Mouse (Mus musculus) regulatory T cell (primary cell): ENCODE results near the gene Atp6v0a1.

Source experiments
- in situ Hi-C: fragments of 300-600 bp; cut with MboI, MseI; formaldehyde crosslinking; loops from one replicate; pipeline ENCODE4 v1.15.1; 2025; ENCODE audit warnings: high pct_unique_total_duplicates

Gene Atp6v0a1

GRCm38 (mm10) chr11:101009046-101009887 is at the start of gene Atp6v0a1:
TSS of gene Atp6v0a1 (plus strand) at chr11:101009452.
- in situ Hi-C loops: no loop called here

GRCm38 (mm10) chr11:100959464-100959810 is 49.8 kb upstream of the Atp6v0a1 start:
- in situ Hi-C loops: loop anchor here (5.0 kb wide), 1 partner anchor 77 kb away; no protein-coding TSS in a partner anchor

DNA sequence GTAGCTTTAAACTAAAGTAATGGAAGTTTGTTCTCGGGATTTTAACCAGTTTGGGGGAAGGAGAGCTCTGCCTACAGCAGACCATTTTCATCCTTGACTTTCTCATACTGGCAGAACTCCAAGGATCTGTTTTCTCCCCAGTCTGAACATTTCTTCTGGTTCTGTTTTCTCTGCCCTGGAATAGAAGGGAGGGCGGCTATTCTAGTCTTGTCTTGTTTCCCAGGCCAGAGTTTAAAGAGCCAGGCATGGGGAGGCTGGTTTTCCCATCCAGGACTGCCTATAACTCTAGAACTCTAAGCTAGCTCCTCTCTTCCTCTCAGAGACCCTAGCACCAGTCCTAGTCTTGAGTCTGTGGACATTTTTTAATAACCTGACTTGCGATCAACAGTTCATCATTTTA is 49.4 kb upstream of the Atp6v0a1 start:
- in situ Hi-C loops: loop anchor here (5.0 kb wide), 1 partner anchor 78 kb away; no protein-coding TSS in a partner anchor

DNA sequence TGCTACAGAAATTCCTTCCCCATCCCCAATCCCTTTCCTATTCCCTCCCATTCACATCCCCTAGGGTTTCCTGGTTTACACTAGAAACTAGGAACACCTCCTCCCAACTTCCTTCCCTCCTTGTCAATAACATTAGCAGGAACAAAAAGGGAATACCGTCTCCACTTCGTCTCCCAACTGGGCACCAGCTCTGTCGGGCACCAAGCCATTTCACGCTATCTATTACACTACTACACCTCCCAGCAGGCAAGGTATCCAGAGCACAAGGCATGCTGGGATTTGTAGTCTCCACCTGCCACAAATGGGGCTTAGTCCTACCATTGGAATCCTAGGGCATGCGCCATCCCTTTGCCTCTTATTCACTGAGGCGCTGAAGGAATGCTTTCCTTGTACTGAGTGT is 48.7 kb upstream of the Atp6v0a1 start:
- in situ Hi-C loops: no loop called here

GRCm38 (mm10) chr11:100962371-100962911 is 46.8 kb upstream of the Atp6v0a1 start:
- in situ Hi-C loops: no loop called here

DNA sequence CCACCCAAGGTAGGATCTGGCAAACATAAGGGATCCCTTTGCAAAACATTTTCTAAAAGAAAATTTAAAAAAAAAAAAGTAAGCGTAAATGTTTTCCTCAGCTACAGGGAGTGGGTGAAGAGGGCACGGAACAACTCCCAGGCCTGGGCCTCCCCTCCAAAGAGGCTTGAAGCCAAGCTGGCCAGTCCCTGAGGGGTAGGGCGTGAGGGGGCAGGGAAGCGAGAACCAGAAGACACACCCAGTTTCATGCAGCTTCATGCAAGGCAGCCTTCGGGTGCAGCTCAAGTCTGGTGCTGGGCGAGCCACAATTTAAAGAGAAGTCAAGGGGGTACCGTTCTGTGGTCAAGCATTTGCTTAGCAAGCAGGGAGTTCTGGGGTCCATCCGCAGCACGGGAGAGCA is 45.6 kb upstream of the Atp6v0a1 start:
- in situ Hi-C loops: no loop called here

DNA sequence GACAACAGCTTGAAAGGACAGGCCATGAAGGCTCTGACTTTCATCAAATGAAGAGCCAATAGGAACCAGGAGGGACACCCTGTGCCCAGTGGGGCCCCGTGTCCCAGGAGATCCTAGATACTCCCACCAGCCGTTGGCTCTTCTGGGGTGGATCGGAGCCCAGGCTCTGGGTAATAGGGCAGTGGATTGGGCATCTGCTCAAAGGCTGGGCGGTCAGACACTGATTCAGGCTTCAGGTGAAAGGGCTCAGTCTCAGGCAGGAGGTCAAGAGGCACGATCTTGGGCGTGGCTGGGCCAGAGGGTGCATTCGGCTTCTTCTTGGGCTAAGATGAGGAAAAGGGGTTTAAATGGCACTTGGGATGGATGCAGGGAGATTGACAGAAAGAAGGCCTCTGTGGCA is 45.1 kb upstream of the Atp6v0a1 start:
- in situ Hi-C loops: no loop called here

DNA sequence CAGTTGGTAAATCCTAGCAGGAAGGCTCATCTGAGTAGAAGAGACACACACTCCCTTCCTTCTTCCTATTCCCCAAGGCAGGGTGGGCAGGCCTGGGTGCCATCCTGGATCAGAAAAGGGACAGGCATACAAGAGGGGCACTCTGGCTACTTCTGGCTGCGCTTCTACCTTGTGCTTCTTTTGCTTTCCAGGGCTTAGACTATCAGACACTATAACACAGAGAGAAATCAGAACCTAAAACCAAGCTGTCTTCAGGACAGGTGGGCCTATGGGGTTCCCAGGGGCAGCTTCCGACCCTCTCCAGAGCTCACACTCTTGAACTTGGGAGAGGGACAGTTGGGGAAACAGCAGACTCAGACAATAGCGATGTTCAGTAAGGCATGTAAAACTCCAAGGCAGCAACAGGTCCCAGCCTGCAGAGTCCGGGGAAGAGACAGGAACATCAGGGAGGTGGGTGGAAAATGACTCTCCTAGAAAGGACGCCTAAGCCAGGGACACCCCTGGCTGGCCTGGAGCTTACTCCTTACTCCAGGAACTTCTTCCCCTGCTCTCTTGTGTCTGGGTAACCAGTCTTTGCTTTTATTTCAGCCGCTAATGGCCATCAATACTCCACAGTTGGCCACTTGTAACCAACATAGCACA is 44.2 kb upstream of the Atp6v0a1 start:
- in situ Hi-C loops: no loop called here

DNA sequence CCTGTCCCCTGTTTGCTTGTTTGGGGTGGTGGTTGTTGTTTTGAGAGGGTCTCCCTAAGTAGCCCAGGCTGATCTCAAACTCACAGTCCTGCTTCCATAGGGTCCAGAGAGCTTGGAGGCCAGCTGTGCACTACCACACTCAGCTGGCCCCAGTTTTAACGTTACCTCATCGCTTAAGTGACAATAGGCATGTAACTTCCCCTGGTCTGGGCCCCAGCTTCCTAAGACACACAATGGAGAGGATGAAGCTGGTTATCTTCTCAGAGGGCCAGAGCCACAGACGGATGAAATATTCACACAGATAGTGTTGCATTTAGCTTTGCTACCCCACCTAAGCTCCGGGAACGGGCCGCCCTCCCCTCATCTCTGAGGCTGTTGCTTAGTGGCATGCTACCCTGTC is 43.5 kb upstream of the Atp6v0a1 start:
- in situ Hi-C loops: no loop called here

DNA sequence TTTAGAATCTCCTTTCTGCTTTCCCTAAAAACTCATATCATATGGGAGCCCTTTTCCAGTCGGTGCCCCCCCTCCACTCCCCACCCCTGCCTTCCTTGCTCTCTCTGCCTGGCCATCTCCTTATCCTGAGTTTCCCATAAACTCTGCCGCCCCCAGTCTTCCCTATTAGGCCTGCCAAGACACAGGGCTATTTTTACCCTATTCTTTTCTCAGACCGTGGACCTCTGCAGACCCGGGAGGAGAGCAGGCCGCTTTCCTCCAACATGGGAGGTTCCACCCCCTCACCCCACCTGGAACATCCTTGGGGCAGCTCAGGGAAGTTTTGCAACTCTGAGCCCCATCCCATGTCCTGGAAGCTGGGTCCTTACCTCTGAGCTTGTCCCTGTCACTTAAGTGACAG is 41.9 kb upstream of the Atp6v0a1 start:
- in situ Hi-C loops: no loop called here

DNA sequence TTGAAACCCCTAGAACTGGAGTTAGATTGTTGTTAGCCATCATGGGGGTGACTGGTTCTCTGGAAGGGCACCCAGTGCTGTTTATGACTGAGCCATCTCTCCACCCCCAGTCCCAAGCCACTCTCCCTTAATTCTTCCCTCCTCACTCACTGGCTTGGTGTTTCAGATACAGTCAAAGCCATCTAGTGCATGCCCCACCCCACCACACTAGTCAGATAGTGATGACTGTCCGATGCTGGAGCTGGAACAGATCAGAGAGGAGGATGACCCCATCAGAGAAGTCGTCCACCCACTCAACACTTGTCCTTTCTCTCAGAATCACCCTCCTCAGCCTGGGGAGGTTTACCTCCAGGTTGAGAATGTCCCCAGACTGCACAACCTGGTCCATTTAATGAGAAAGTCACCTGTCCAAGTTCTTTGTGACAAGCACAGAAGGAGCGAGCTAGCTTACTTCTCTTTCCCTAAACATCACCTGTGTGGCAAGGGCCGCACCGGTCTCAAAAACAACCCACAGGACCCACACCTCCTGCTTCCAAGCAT is 41.3 kb upstream of the Atp6v0a1 start:
- in situ Hi-C loops: no loop called here

DNA sequence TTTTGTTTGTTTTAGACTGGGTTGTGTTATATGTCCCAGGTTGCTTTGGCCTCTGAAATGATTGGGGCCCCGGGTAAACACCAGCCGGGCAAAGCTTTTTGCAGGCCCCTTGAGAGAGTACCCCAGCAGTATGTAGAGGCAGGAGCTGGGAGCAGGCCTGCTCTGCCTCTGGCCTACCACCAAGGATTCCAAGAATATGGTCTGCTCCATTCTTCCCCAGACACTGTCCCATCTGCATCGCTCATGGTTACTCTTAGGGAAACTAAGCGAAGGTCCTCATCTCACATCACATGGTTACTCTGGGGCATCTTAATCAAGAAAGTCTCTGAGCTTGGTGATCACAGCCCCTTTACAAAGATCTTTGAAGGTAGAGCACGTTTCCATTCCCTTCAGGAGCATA is 40.8 kb upstream of the Atp6v0a1 start:
- in situ Hi-C loops: no loop called here

- in situ Hi-C loops: no loop called here
Measured at GRCm38 (mm10) chr11:100969189-100969743, 40.0 kb upstream of the Atp6v0a1 start.

DNA sequence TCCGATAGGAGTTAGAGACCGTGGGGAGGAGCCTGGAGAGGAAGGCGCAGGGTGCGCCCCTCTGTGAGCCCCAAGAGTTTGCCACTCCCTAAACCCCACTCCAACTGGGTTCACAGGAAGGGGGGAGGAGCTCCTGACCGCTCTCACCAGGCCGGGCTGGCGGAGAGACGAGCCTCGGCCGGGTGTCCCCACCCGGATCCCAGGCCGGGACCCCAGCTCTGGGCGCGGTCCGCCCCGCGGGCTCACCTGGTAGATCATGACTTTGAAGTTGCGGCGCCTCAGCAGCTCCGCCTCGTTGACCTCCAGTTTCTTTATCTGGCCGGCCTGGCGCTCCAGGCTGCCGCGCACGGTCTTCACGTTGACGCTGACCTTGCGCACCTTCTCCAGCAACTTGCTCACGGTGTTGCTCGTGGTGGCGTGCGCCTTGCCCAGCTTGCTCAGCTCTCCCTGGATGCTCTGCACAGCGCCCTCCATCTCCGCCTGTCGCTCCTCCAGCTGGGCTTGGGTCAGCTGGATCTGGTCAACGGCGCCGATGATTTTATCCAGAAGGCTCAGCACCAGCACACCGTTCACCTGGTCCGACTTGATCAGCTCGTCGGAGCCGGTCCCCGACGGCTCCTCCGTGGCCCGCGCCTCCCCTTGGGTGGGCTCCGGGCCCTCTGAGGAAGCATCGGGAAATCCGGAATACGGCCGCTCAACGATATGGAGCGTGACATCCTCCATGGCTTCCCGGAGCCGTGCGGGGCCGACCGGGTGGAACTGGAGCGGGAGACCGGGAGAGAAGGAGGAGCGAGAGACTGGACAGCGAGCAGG is 39.3 kb upstream of the Atp6v0a1 start:
- in situ Hi-C loops: no loop called here

GRCm38 (mm10) chr11:100970557-100970937 is 38.7 kb upstream of the Atp6v0a1 start, which contains the start of gene Cavin1:
TSS of gene Cavin1 (minus strand) at chr11:100970887.
- in situ Hi-C loops: no loop called here

DNA sequence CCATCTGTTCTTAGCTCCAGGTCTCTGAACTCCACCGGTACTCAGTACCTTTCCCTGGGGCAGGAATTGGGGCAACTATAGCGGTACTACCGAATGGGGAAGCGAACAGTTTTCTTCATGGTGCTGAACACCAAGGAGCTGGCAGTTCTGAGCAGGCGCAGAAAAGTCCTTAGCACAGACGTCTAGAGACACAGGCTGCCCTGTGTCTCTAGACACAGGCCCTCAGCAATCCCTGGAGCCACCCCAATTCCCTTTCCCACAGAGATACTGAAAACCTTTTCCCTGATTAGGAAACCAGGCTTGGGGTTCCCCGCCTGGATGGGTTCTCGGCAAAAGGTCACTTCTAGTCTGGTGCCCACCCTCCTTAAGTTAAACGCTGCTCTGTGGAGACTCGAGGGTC is 37.8 kb upstream of the Atp6v0a1 start:
- in situ Hi-C loops: no loop called here

GRCm38 (mm10) chr11:100973245-100973644 is 36.0 kb upstream of the Atp6v0a1 start:
- in situ Hi-C loops: no loop called here

GRCm38 (mm10) chr11:100974381-100974970 is 34.8 kb upstream of the Atp6v0a1 start:
- in situ Hi-C loops: no loop called here

- in situ Hi-C loops: no loop called here
Measured at GRCm38 (mm10) chr11:100975241-100975640, 34.0 kb upstream of the Atp6v0a1 start.

DNA sequence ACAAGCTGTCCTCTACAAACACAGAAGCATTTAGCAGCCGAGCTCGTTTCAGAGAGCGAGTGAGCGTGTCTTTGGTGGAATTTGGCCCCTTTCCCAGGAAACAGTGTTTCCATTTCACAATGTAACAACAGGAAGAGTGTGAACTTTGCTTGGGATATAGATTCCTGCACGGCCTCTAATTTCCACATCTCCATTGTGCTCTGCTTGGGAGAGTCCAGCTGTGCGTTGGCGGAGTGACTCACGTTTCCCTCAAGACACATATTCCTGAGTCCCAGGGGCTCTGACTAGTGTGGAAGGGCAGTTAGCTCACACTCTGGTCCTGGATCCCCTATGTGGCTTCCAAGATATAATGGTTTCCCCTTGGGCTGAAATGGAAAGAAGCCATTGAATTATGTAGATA is 29.4 kb upstream of the Atp6v0a1 start:
- in situ Hi-C loops: loop anchor here (5.0 kb wide), 1 partner anchor 77 kb away; no protein-coding TSS in a partner anchor

GRCm38 (mm10) chr11:100980438-100980837 is 28.8 kb upstream of the Atp6v0a1 start:
- in situ Hi-C loops: loop anchor here (5.0 kb wide), 1 partner anchor 77 kb away; no protein-coding TSS in a partner anchor
